Mouse (Mus musculus) right cerebral cortex, postnatal 25 days (tissue): ENCODE results near the gene Fam155a.

Experiments used
- DNase-seq: peaks from one replicate; pipeline ENCODE4 v3.0.0; 2022

Fam155a gene

GRCm38 (mm10) chr8:9470114-9470513, 300.8 kb downstream of the Fam155a start:
- DNase-seq: no peak

GRCm38 (mm10) chr8:9461111-9461510, 309.9 kb downstream of the Fam155a start:
- no peak for DNase-seq

- no peak for DNase-seq
Observed at GRCm38 (mm10) chr8:9460707-9461106, 310.3 kb downstream of the Fam155a start.

- DNase-seq: no peak
Observed at GRCm38 (mm10) chr8:9458614-9459013, 312.3 kb downstream of the Fam155a start.

- no peak for DNase-seq
Observed at GRCm38 (mm10) chr8:9455138-9455537, 315.8 kb downstream of the Fam155a start.

GRCm38 (mm10) chr8:9453742-9454141, 317.2 kb downstream of the Fam155a start:
- no peak for DNase-seq

- no peak for DNase-seq
Observed at GRCm38 (mm10) chr8:9451543-9451942, 319.4 kb downstream of the Fam155a start.

GRCm38 (mm10) chr8:9448613-9449012, 322.3 kb downstream of the Fam155a start:
- no peak for DNase-seq

- no peak for DNase-seq
Observed at GRCm38 (mm10) chr8:9437822-9438221, 333.1 kb downstream of the Fam155a start.

GRCm38 (mm10) chr8:9435501-9435900, 335.5 kb downstream of the Fam155a start:
- DNase-seq: no peak

GRCm38 (mm10) chr8:9432635-9433372, 338.2 kb downstream of the Fam155a start:
- no peak for DNase-seq

GRCm38 (mm10) chr8:9428846-9429245, 342.1 kb downstream of the Fam155a start:
- DNase-seq: no peak

- DNase-seq: no peak
Observed at GRCm38 (mm10) chr8:9424069-9424468, 346.9 kb downstream of the Fam155a start.

- DNase-seq: no peak
Observed at GRCm38 (mm10) chr8:9423590-9423989, 347.4 kb downstream of the Fam155a start.

- no peak for DNase-seq
Observed at GRCm38 (mm10) chr8:9423184-9423583, 347.8 kb downstream of the Fam155a start.

- DNase-seq: no peak
Observed at GRCm38 (mm10) chr8:9418856-9419800, 351.8 kb downstream of the Fam155a start.

GRCm38 (mm10) chr8:9416189-9416588, 354.8 kb downstream of the Fam155a start:
- no peak for DNase-seq

GRCm38 (mm10) chr8:9408480-9408879, 362.5 kb downstream of the Fam155a start:
- no peak for DNase-seq

- no peak for DNase-seq
Observed at GRCm38 (mm10) chr8:9406204-9406603, 364.8 kb downstream of the Fam155a start.

- DNase-seq: no peak
Observed at GRCm38 (mm10) chr8:9404651-9405050, 366.3 kb downstream of the Fam155a start.

GRCm38 (mm10) chr8:9402393-9402792, 368.6 kb downstream of the Fam155a start:
- DNase-seq: no peak

- no peak for DNase-seq
Observed at GRCm38 (mm10) chr8:9398606-9399263, 372.2 kb downstream of the Fam155a start.

- no peak for DNase-seq
Observed at GRCm38 (mm10) chr8:9398040-9398439, 372.9 kb downstream of the Fam155a start.
